Mouse (Mus musculus): Measurements from ENCODE around the gene Elk4. TPM values are rescaled to one million over a fixed set of nuclear protein-coding genes. Genes with fewer than 3 reads are reported as not detected.

Gene Elk4
- polyA plus RNA-seq, 1 experiment from 2014 or later = 22.5 TPM

Other genes with a start within 250 kb of the Elk4 start
- 0.68 and 0.70 TPM in 2 replicates for gene Pm20d1, start 210.2 kb upstream of the Elk4 start, polyA plus RNA-seq (2015; fragmentation: Nextera tagmentation; extraction: Ambion mirVana)
- gene Slc41a1, start 180.1 kb upstream of the Elk4 start, polyA plus RNA-seq (2015; fragmentation: Nextera tagmentation; extraction: Ambion mirVana) = 12.6 and 13.7 TPM in 2 replicates
- gene Rab29, start 140.4 kb upstream of the Elk4 start, polyA plus RNA-seq (2015; fragmentation: Nextera tagmentation; extraction: Ambion mirVana) = 24.0 and 25.8 TPM in 2 replicates
- gene Nucks1, start 97.1 kb upstream of the Elk4 start, polyA plus RNA-seq (2015; fragmentation: Nextera tagmentation; extraction: Ambion mirVana) = 70.5 and 82.9 TPM in 2 replicates
- 4.2 TPM in 2 replicates for gene Slc45a3, start 44.6 kb upstream of the Elk4 start, polyA plus RNA-seq (2015; fragmentation: Nextera tagmentation; extraction: Ambion mirVana)
- 16.6 and 19.3 TPM in 2 replicates for gene Mfsd4a, start 60.5 kb downstream of the Elk4 start, polyA plus RNA-seq (2015; fragmentation: Nextera tagmentation; extraction: Ambion mirVana)
- gene Cdk18, start 132.1 kb downstream of the Elk4 start, polyA plus RNA-seq (2015; fragmentation: Nextera tagmentation; extraction: Ambion mirVana) = 8.7 and 9.0 TPM in 2 replicates
- gene Lemd1, start 183.8 kb downstream of the Elk4 start, polyA plus RNA-seq (2015; fragmentation: Nextera tagmentation; extraction: Ambion mirVana) = 1.2 and 1.8 TPM in 2 replicates
- gene AC124108.1, start 183.8 kb downstream of the Elk4 start, polyA plus RNA-seq (2015; fragmentation: Nextera tagmentation; extraction: Ambion mirVana) = 0.50 and 0.63 TPM in 2 replicates
- gene Gm10188, start 222.2 kb downstream of the Elk4 start, polyA plus RNA-seq (2015; fragmentation: Nextera tagmentation; extraction: Ambion mirVana) = 0.63 TPM in 1 of 2 replicates, not detected in the other

All from lung, embryonic 16.5 days (tissue).